Comparison of ENCODE assay signal across 20 mouse cellular contexts in the genomic region with DNA sequence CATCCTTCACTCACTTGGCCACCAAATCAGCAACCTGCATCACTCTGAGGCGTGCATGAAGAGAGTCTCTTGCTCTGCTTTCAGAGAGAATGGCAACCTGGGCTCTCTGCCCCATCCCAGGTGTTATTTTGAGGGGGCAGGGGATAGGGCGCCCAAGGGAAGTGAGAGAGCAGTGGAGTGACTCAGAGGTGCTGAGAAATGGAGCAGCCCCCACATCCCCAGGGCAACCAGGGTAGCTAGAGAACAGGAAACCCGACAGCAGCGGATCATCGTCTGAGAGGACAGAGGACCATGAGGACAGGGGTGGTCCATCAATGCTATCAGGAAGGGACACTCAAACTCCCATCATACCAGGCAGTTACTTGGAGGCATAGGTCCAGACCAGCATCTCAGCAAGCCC. TPM values are rescaled to one million over a fixed set of nuclear protein-coding genes. Genes with fewer than 3 reads are reported as not detected.
DNase-seq lines count a peak whose midpoint lies in the region; ATAC-seq and TF ChIP-seq lines count a peak whose summit lies in the region.
"Had no signal": no experiment of that assay in that cellular context is flagged by ENCODE, and none has a peak within 500 bp of the region (broad histone marks: within the 10 kb centered on the region; RNA-seq: fewer than 3 reads in every experiment).

No protein-coding gene starts in this region.

- ATAC-seq in intestine, postnatal 0 days: no peak
- ATAC-seq: forebrain, embryonic 14.5 days; hindbrain, postnatal 0 days; intestine, embryonic 16.5 days had no signal

- no peaks in the 10 kb centered on the region for H3K27me3 ChIP-seq in intestine, postnatal 0 days (replicated peaks; ENCODE audit: control insufficient read depth, insufficient read depth, low read length)
- H3K27me3 ChIP-seq: embryonic facial prominence, embryonic 13.5 days; heart, embryonic 13.5 days; hindbrain, embryonic 12.5 days had no signal

- H3K9me3 ChIP-seq in intestine, postnatal 0 days (ENCODE audit: control insufficient read depth): no peaks in the 10 kb centered on the region
- H3K9me3 ChIP-seq: embryonic facial prominence, embryonic 13.5 days; heart, embryonic 13.5 days; hindbrain, embryonic 12.5 days had no signal

- H3K4me2 ChIP-seq in intestine, postnatal 0 days (replicated peaks; ENCODE audit: low read depth): no peak overlapping the region
- H3K4me2 ChIP-seq: embryonic facial prominence, embryonic 13.5 days; heart, embryonic 13.5 days; hindbrain, embryonic 12.5 days had no signal

- 59% methylated on average over 5 of the region's 5 CpGs for WGBS in bone marrow, adult 2 months
- WGBS in intestine, postnatal 0 days: 87% methylated on average over 5 of the region's 5 CpGs

- peaks cover 9% of the 10 kb centered on the region for H3K4me1 ChIP-seq in bone marrow, adult 2 months (ENCODE audit: control insufficient read depth, insufficient read depth, low read length)
- peaks cover 12% of the 10 kb centered on the region; the same call in 1 of the 2 replicates for H3K4me1 ChIP-seq in intestine, postnatal 0 days (replicated peaks; ENCODE audit: control insufficient read depth, insufficient read depth, low read length)

- peak; percentile 49 to 50 for DNase-seq in spleen, adult 18-20 months
- no peak for DNase-seq in spleen, adult 12 weeks (ENCODE audit: low spot score)
- DNase-seq in B cell, adult 2 months: peak; percentile 65 to 76
- peak; percentile 79 to 80 for DNase-seq in spleen, postnatal 36 days (ENCODE audit: low spot score in 2 of 2)
- DNase-seq in layer of hippocampus, postnatal 14 days (ENCODE audit: low spot score in 2 of 2): no peak
- DNase-seq: adrenal gland, adult 2 months; adrenal gland, postnatal 25 days; cerebellum, adult 2 months; cerebellum, postnatal 36 days; gastrocnemius, adult 2 months; gastrocnemius, postnatal 25 days; heart, postnatal 36 days had no signal

- H3K36me3 ChIP-seq in intestine, postnatal 0 days (ENCODE audit: control insufficient read depth, insufficient read depth): no peaks in the 10 kb centered on the region
- H3K36me3 ChIP-seq: embryonic facial prominence, embryonic 13.5 days; heart, embryonic 13.5 days; hindbrain, embryonic 12.5 days had no signal

- TF ChIP-seq CTCF in bone marrow, adult 2 months (IDR thresholded peaks at IDR 0.05; ENCODE audit: control insufficient read depth, insufficient read depth, low read length): no peak
- TF ChIP-seq CTCF in intestine, postnatal 0 days (IDR thresholded peaks at IDR 0.05; ENCODE audit: low read depth): no peak

- H3K9ac ChIP-seq in intestine, postnatal 0 days (ENCODE audit: low read depth, low read length): no peak overlapping the region
- H3K9ac ChIP-seq: embryonic facial prominence, embryonic 13.5 days; heart, embryonic 13.5 days; hindbrain, embryonic 12.5 days had no signal

- no peak overlapping the region for H3K4me3 ChIP-seq in bone marrow, adult 2 months (replicated peaks; ENCODE audit: control insufficient read depth, low read depth, low read length)
- no peak overlapping the region for H3K4me3 ChIP-seq in intestine, postnatal 0 days (ENCODE audit: low read depth, low read length)
- H3K4me3 ChIP-seq: embryonic facial prominence, embryonic 13.5 days; gastrocnemius, adult 2 months; heart, embryonic 13.5 days; hindbrain, embryonic 12.5 days had no signal

- TF ChIP-seq POLR2A in bone marrow, adult 2 months (IDR thresholded peaks at IDR 0.05; ENCODE audit: borderline replicate concordance, control insufficient read depth, low read depth, low read length): no peak

- 0 out of 2 replicates have a peak overlapping the region, but pooled peaks have one; percentile 2 for H3K27ac ChIP-seq in bone marrow, adult 2 months (ENCODE audit: control insufficient read depth, insufficient read depth, low read depth, low read length, poor library complexity)
- no peak overlapping the region for H3K27ac ChIP-seq in intestine, postnatal 0 days (ENCODE audit: low read depth, low read length)
- H3K27ac ChIP-seq: embryonic facial prominence, embryonic 13.5 days; gastrocnemius, adult 2 months; heart, embryonic 13.5 days; hindbrain, embryonic 12.5 days; hindbrain, postnatal 0 days had no signal

RNA-seq across cellular contexts. Expression of a gene that starts 19.9 kb away (rescaled TPM):
- polyA plus RNA-seq in bone marrow, adult 2 months (2011; ENCODE audit: insufficient read depth, insufficient read length, low replicate concordance, missing spikeins): 11.0 and 18.8 TPM in 2 replicates
- 10 to 100 TPM; 19.5 to 21.8 TPM for total RNA-seq in layer of hippocampus, postnatal 14 days (2021)
- polyA plus RNA-seq in intestine, postnatal 0 days (2015; fragmentation: Nextera tagmentation; extraction: Ambion mirVana): 5.4 and 6.8 TPM in 2 replicates

RNA-seq across cellular contexts. Expression of a gene that starts 35.2 kb away (rescaled TPM):
- polyA plus RNA-seq in bone marrow, adult 2 months (2011; ENCODE audit: insufficient read depth, insufficient read length, low replicate concordance, missing spikeins): 0.68 and 1.3 TPM in 2 replicates
- total RNA-seq in layer of hippocampus, postnatal 14 days (2021): 10 to 100 TPM; 23.4 to 25.8 TPM
- polyA plus RNA-seq in intestine, postnatal 0 days (2015; fragmentation: Nextera tagmentation; extraction: Ambion mirVana): 1.5 and 1.8 TPM in 2 replicates

Comparison
In these comparisons a context has a peak if more than half of its experiments do, and no peak if none do; other contexts are left out.
1. DNase-seq: peak in spleen, adult 18-20 months (2 of 2), B cell, adult 2 months (2 of 2) and spleen, postnatal 36 days (2 of 2); none in spleen, adult 12 weeks (single experiment) and layer of hippocampus, postnatal 14 days (0 of 2).